Mouse (Mus musculus): ENCODE measurements around the gene Ttll11.
A peak's percentile ranks its signal among the peaks of the same experiment; 100 is the strongest.

Gene Ttll11

GRCm38 (mm10) chr2:35775651-35776055, 204.1 kb downstream of the Ttll11 start:
- DNase-seq (ENCODE audit: low read depth in 1 of 2, low spot score in 2 of 2), result no peak

- DNase-seq (ENCODE audit: low read depth in 1 of 2, low spot score in 2 of 2), result no peak
These were observed 209.2 kb downstream of the Ttll11 start for GRCm38 (mm10) chr2:35770541-35770940.

- no peak for DNase-seq (ENCODE audit: low read depth in 1 of 2, low spot score in 2 of 2)
These were observed 210.3 kb downstream of the Ttll11 start for GRCm38 (mm10) chr2:35769398-35769797.

GRCm38 (mm10) chr2:35768538-35769238, 211.0 kb downstream of the Ttll11 start:
- no peak for DNase-seq (ENCODE audit: low read depth in 1 of 2, low spot score in 2 of 2)

- no peak for DNase-seq (ENCODE audit: low read depth in 1 of 2, low spot score in 2 of 2)
These were observed 211.7 kb downstream of the Ttll11 start for GRCm38 (mm10) chr2:35767834-35768537.

- no peak for DNase-seq (ENCODE audit: low read depth in 1 of 2, low spot score in 2 of 2)
These were observed 215.4 kb downstream of the Ttll11 start for GRCm38 (mm10) chr2:35764328-35764727.

- DNase-seq (ENCODE audit: low read depth in 1 of 2, low spot score in 2 of 2), result no peak
These were observed 215.9 kb downstream of the Ttll11 start for GRCm38 (mm10) chr2:35763818-35764217.

- DNase-seq (ENCODE audit: low read depth in 1 of 2, low spot score in 2 of 2), result no peak
These were observed 218.3 kb downstream of the Ttll11 start for GRCm38 (mm10) chr2:35761458-35761857.

GRCm38 (mm10) chr2:35760867-35761266, 218.8 kb downstream of the Ttll11 start:
- DNase-seq (ENCODE audit: low read depth in 1 of 2, low spot score in 2 of 2), result no peak

GRCm38 (mm10) chr2:35760352-35760751, 219.4 kb downstream of the Ttll11 start:
- no peak for DNase-seq (ENCODE audit: low read depth in 1 of 2, low spot score in 2 of 2)

GRCm38 (mm10) chr2:35756467-35756866, 223.2 kb downstream of the Ttll11 start:
- DNase-seq (ENCODE audit: low read depth in 1 of 2, low spot score in 2 of 2), result peak; percentile 31 to 50

- DNase-seq (ENCODE audit: low read depth in 1 of 2, low spot score in 2 of 2), result no peak
These were observed 227.8 kb downstream of the Ttll11 start for GRCm38 (mm10) chr2:35751781-35752505.

- DNase-seq (ENCODE audit: low read depth in 1 of 2, low spot score in 2 of 2), result no peak
These were observed 229.1 kb downstream of the Ttll11 start for GRCm38 (mm10) chr2:35750533-35751141.

GRCm38 (mm10) chr2:35747371-35748035, 232.2 kb downstream of the Ttll11 start:
- DNase-seq (ENCODE audit: low read depth in 1 of 2, low spot score in 2 of 2), result no peak

GRCm38 (mm10) chr2:35746638-35747037, 233.1 kb downstream of the Ttll11 start:
- DNase-seq (ENCODE audit: low read depth in 1 of 2, low spot score in 2 of 2), result no peak

- DNase-seq (ENCODE audit: low read depth in 1 of 2, low spot score in 2 of 2), result no peak
These were observed 233.8 kb downstream of the Ttll11 start for GRCm38 (mm10) chr2:35745876-35746275.

GRCm38 (mm10) chr2:35739669-35740254, 240.0 kb downstream of the Ttll11 start:
- DNase-seq (ENCODE audit: low read depth in 1 of 2, low spot score in 2 of 2), result no peak

- DNase-seq (ENCODE audit: low read depth in 1 of 2, low spot score in 2 of 2), result no peak
These were observed 242.2 kb downstream of the Ttll11 start for GRCm38 (mm10) chr2:35737467-35738027.

- no peak for DNase-seq (ENCODE audit: low read depth in 1 of 2, low spot score in 2 of 2)
These were observed 243.7 kb downstream of the Ttll11 start for GRCm38 (mm10) chr2:35736061-35736460.

GRCm38 (mm10) chr2:35735001-35735400, 244.7 kb downstream of the Ttll11 start:
- no peak for DNase-seq (ENCODE audit: low read depth in 1 of 2, low spot score in 2 of 2)
